Mouse (Mus musculus): ENCODE measurements around the gene Dnm2.

DNA sequence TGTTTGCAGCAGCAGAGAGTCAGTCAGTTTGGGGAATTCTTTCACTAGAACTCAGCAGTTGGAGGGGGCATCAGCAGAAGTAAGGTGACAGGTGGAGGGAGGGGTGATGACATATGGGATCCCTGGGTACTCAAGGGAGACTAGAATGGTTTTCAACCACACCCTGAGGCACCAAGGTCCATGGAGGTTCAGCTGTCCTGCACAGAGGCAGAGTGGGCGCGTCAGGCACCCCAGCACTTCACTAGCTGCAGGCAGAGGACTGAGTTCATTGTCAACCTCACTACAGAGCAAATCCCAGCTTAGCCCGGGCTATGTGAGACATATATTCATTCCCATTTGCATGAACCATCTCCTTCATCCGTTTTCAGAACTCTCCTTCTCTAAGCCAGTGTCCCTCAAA, 112.3 kb downstream of the Dnm2 start:
- TF ChIP-seq POLR2A (IDR thresholded peaks at IDR 0.05; ENCODE audit: extremely low read depth, insufficient read depth, low read length) (no peak), CTCF (IDR thresholded peaks at IDR 0.05; ENCODE audit: extremely low read depth, insufficient read depth, low read length) (no peak)
